Mouse (Mus musculus) cerebellum, postnatal 10 days (tissue): ENCODE results near the gene Tmem88.

Experiments
- DNase-seq, 2 experiments: peaks; one replicate each; pipeline ENCODE4 v3.0.0; 2021; ENCODE audit warnings: mixed read lengths in 2 of 2

Gene Tmem88

GRCm38 (mm10) chr11:69357690-69358089 lies 40.3 kb downstream of the Tmem88 start:
- no peak for DNase-seq

- no peak for DNase-seq
Measured at GRCm38 (mm10) chr11:69356544-69356943, 41.5 kb downstream of the Tmem88 start.
